Mouse (Mus musculus) CH12.LX (cell line): ENCODE measurements around the gene 4930503B20Rik. TPM values are rescaled to one million over a fixed set of nuclear protein-coding genes. Genes with fewer than 3 reads are reported as not detected.

Experiments
- DNase-seq: peaks from one replicate; pipeline ENCODE4 v3.0.0-alpha.2; 2013; ENCODE audit errors: extremely low read depth
- H3K27ac ChIP-seq: 2 replicates; pipeline ENCODE4 v1.5.1; 2012; ENCODE audit warnings: low read depth, mild to moderate bottlenecking, control low read depth, moderate library complexity; ENCODE audit not compliant: insufficient read depth
- H3K27me3 ChIP-seq: replicated peaks from 2 replicates; pipeline ENCODE3; 2012; ENCODE audit warnings: inconsistent platforms
- H3K36me3 ChIP-seq, 2 experiments: replicated peaks in 1 of 2; 2 replicates each; pipeline versions ENCODE3 to v1.6.1; 2012; ENCODE audit warnings: inconsistent platforms in 1 of 2, low read length in 1 of 2, mild to moderate bottlenecking in 1 of 2, mixed read lengths in 1 of 2, moderate library complexity in 1 of 2; ENCODE audit not compliant: control insufficient read depth in 1 of 2, insufficient read depth in 1 of 2
- H3K4me1 ChIP-seq, 2 experiments: 2 replicates each; pipeline ENCODE4 v1.6.1; 2012; ENCODE audit warnings: inconsistent platforms in 1 of 2, moderate library complexity in 1 of 2; ENCODE audit not compliant: insufficient read depth in 2 of 2, control insufficient read depth in 1 of 2
- H3K4me2 ChIP-seq: 2 replicates; pipeline ENCODE4 v1.6.1; 2012; ENCODE audit warnings: low read depth, mild to moderate bottlenecking, control low read depth; ENCODE audit not compliant: poor library complexity, insufficient read depth, severe bottlenecking
- H3K4me3 ChIP-seq, 3 experiments: fragments of 150-350 bp in 1 of 3; sonication (generic) in 1 of 3; replicated peaks in 1 of 3; 2 replicates each; pipeline versions ENCODE3 to v1.5.1; 2011 to 2012; ENCODE audit warnings: low read depth in 2 of 3, low read length in 2 of 3, mild to moderate bottlenecking in 2 of 3, moderate library complexity in 2 of 3, control low read depth in 1 of 3, improper control_type of control experiment in 1 of 3, inconsistent platforms in 1 of 3, mixed read lengths in 1 of 3; ENCODE audit not compliant: poor library complexity in 1 of 3
- H3K79me2 ChIP-seq: replicated peaks from 2 replicates; pipeline ENCODE4 v1.6.1; 2012; ENCODE audit warnings: mild to moderate bottlenecking, moderate library complexity; ENCODE audit not compliant: control insufficient read depth, poor library complexity, insufficient read depth, severe bottlenecking; ENCODE audit errors: extremely low read depth
- H3K9ac ChIP-seq: 2 replicates; pipeline ENCODE4 v1.6.1; 2012; ENCODE audit warnings: low read depth, mild to moderate bottlenecking, control low read depth, moderate library complexity; ENCODE audit not compliant: insufficient read depth
- H3K9me3 ChIP-seq: replicated peaks from 2 replicates; pipeline ENCODE3; 2012; ENCODE audit warnings: low read length, inconsistent platforms, mixed read lengths
- BHLHE40 ChIP-seq: IDR thresholded peaks from 2 replicates; pipeline ENCODE4 v1.6.1; 2011; ENCODE audit warnings: mild to moderate bottlenecking, low read depth, low read length, improper control_type of control experiment
- EP300 ChIP-seq: IDR thresholded peaks from 2 replicates; pipeline ENCODE4 v1.6.1; 2011; ENCODE audit warnings: low read length, improper control_type of control experiment
- HCFC1 ChIP-seq: IDR thresholded peaks from 2 replicates; pipeline ENCODE4 v1.6.1; 2012; ENCODE audit warnings: low read depth, mild to moderate bottlenecking, inconsistent platforms, low read length, improper control_type of control experiment
- IRF4 ChIP-seq: IDR thresholded peaks from 2 replicates; pipeline ENCODE4 v1.6.1; 2014; ENCODE audit warnings: low read depth, mild to moderate bottlenecking, inconsistent platforms, low read length, improper control_type of control experiment
- KAT2A ChIP-seq: IDR thresholded peaks from 2 replicates; pipeline ENCODE4 v1.6.1; 2012; ENCODE audit warnings: low read length, improper control_type of control experiment, inconsistent platforms; ENCODE audit not compliant: insufficient replicate concordance
- MAFK ChIP-seq: IDR thresholded peaks from 2 replicates; pipeline ENCODE4 v1.6.1; 2011; ENCODE audit warnings: low read length, improper control_type of control experiment; ENCODE audit not compliant: insufficient replicate concordance
- NRF1 ChIP-seq: IDR thresholded peaks from 2 replicates; pipeline ENCODE4 v1.6.1; 2014; ENCODE audit warnings: low read depth, mild to moderate bottlenecking, inconsistent platforms, low read length, improper control_type of control experiment, moderate library complexity
- PAX5 ChIP-seq: IDR thresholded peaks from 2 replicates; pipeline ENCODE4 v1.6.1; 2012; ENCODE audit warnings: low read length, inconsistent platforms, mixed read lengths
- POLR2AphosphoS2 ChIP-seq: IDR thresholded peaks from 2 replicates; pipeline ENCODE4 v1.6.1; 2011; ENCODE audit warnings: low read depth, low read length, improper control_type of control experiment
- dilution Hi-C: fragments of 300-500 bp; cut with MboI; formaldehyde crosslinking; loops from 2 replicates; pipeline ENCODE4 v1.14.3; 2020; ENCODE audit warnings: low sequenced_read_pairs; ENCODE audit not compliant: extremely low pct_unique_long_range_greater_than_20kb, extremely low pct_ligation_motif_present
- in situ Hi-C: fragments of 300-500 bp; cut with MboI; formaldehyde crosslinking; loops from 3 replicates; pipeline ENCODE4 v1.14.3; 2019; ENCODE audit warnings: low sequenced_read_pairs, low pct_ligation_motif_present, low pct_unique_long_range_greater_than_20kb, mixed read lengths
- polyA plus RNA-seq: library from polyadenylated mRNA; unstranded; fragments of >175 nt; gene quantifications from 2 replicates; pipeline ENCODE4 v1.2.1, GENCODE M21; 2012; ENCODE audit warnings: low read depth; ENCODE audit not compliant: insufficient read length
- total RNA-seq, 2 experiments: library from RNA; depleted of rRNA; stranded (reverse); fragments of 300-350 nt in 1 of 2; fragments of >200 nt in 1 of 2; gene quantifications; 2 replicates each; pipeline ENCODE4 v1.2.3; 2012 to 2014

4930503B20Rik gene
- total and polyA plus RNA-seq, 3 experiments: not detected

- no peak for TF ChIP-seq MAFK
- no peak for TF ChIP-seq POLR2AphosphoS2
- no peak for TF ChIP-seq KAT2A
- Histone ChIP-seq H3K79me2 (no peaks in the 10 kb centered on the region), H3K27ac (no peak overlapping the region), H3K36me3 (no peaks in the 10 kb centered on the region), H3K9me3 (no peaks in the 10 kb centered on the region), H3K4me2 (no peak overlapping the region), H3K4me3 (no peak overlapping the region), H3K4me1 (no peaks in the 10 kb centered on the region), H3K27me3 (no peaks in the 10 kb centered on the region), H3K9ac (no peak overlapping the region)
- in situ Hi-C loops: no loop called here
- dilution Hi-C loops: no loop called here
- no peak for DNase-seq
Measured at GRCm38 (mm10) chr3:146675101-146675500, 24.0 kb upstream of the 4930503B20Rik start.

DNA sequence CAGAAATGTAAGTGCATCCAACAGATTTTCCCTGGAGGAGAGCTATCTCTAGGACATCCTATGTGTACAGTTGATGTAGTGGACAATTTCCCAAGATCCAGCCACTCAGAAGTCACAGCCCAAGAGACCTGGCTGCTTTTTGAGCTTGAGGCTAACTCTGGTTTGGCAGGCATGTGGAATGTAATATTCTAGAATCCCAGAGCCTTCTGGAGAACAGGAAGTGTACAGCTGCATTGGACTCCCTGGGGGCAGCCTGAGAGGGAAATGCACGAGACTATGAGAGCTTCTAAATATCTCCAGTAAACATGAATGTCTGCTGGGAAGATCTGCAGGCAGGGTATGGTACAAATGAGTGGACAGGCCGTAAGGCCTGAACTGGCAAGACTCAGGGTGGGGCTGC, 20.0 kb upstream of the 4930503B20Rik start:
- no peak overlapping the region for H3K9ac ChIP-seq
- H3K79me2 ChIP-seq: no peaks in the 10 kb centered on the region
- H3K27ac ChIP-seq: no peak overlapping the region
- H3K4me3 ChIP-seq: no peak overlapping the region
- no peaks in the 10 kb centered on the region for H3K9me3 ChIP-seq
- H3K4me1 ChIP-seq: no peaks in the 10 kb centered on the region
- H3K27me3 ChIP-seq: no peaks in the 10 kb centered on the region
- TF ChIP-seq IRF4 (no peak), HCFC1 (no peak), NRF1 (no peak), EP300 (no peak)
- dilution Hi-C loops: no loop called here
- H3K4me2 ChIP-seq: no peak overlapping the region
- DNase-seq: no peak
- H3K36me3 ChIP-seq: no peaks in the 10 kb centered on the region
- in situ Hi-C loops: no loop called here

GRCm38 (mm10) chr3:146661907-146662306, 10.8 kb upstream of the 4930503B20Rik start:
- no peaks in the 10 kb centered on the region for H3K27me3 ChIP-seq
- TF ChIP-seq PAX5 (no peak), BHLHE40 (peak; percentile 64)
- H3K4me1 ChIP-seq: peaks cover 0 to 16% of the 10 kb centered on the region in 2 experiments; a peak in 3 of 4 replicates
- no peaks in the 10 kb centered on the region for H3K9me3 ChIP-seq
- H3K4me3 ChIP-seq: no peak overlapping the region
- DNase-seq: peak; percentile 69
- H3K9ac ChIP-seq: no peak overlapping the region
- no peaks in the 10 kb centered on the region for H3K79me2 ChIP-seq
- H3K36me3 ChIP-seq: no peaks in the 10 kb centered on the region
- no peak overlapping the region for H3K27ac ChIP-seq
- in situ Hi-C loops: no loop called here
- dilution Hi-C loops: no loop called here
- H3K4me2 ChIP-seq: peak overlapping the region; percentile 45
